14 mouse cellular contexts compared by ENCODE assay signal in the genomic region with DNA sequence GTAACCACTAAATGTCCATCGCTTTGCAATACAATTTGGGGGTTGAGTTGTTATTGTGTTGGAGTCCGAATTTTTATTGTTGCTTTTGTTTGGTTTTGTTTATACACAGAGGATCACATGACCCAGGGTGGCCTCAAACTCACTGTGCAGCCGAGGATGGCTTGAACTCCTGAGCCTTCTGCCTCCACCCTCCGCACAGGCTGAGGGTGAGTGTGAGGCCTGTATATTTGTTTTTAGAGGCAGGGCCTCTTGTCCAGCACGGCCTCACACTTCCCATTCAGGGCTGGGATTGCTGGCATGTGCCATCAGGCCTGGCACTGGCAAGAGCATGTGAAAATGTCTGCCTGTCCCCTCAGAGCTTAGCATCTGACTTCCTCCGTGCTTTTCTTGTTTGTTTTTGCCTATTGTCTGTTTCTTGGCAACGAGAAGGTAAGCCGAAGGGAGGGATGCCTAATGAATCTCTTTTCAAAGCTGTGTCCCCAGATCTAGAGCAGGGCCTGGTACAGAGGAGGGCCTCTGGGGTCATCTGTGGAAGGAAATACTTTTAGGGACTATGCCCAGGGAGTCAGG. TPM values are rescaled to one million over a fixed set of nuclear protein-coding genes. Genes with fewer than 3 reads are reported as not detected.
DNase-seq lines count a peak whose midpoint lies in the region; ATAC-seq and TF ChIP-seq lines count a peak whose summit lies in the region.
"Had no signal": no experiment of that assay in that cellular context is flagged by ENCODE, and none has a peak within 500 bp of the region (broad histone marks: within the 10 kb centered on the region; RNA-seq: fewer than 3 reads in every experiment).

No protein-coding gene starts in this region.

- WGBS in forebrain, embryonic 13.5 days: 22% methylated on average over 8 of the region's 8 CpGs
- WGBS in midbrain, embryonic 11.5 days: 29% methylated on average over 8 of the region's 8 CpGs
- 38% methylated on average over 8 of the region's 8 CpGs for WGBS in intestine, embryonic 15.5 days

- H3K27ac ChIP-seq in layer of hippocampus, adult 2 months: peak overlapping the region; percentile 87
- peak overlapping the region; percentile 58 for H3K27ac ChIP-seq in forebrain, embryonic 13.5 days
- H3K27ac ChIP-seq in midbrain, embryonic 11.5 days (ENCODE audit: low read depth, low read length): no peak overlapping the region
- no peak overlapping the region for H3K27ac ChIP-seq in intestine, embryonic 15.5 days
- H3K27ac ChIP-seq: embryonic facial prominence, embryonic 13.5 days had no signal

- H3K27me3 ChIP-seq in forebrain, embryonic 13.5 days: no peaks in the 10 kb centered on the region; the same call in 1 of the 2 replicates
- no peaks in the 10 kb centered on the region for H3K27me3 ChIP-seq in midbrain, embryonic 11.5 days (ENCODE audit: control insufficient read depth, insufficient read depth, low read length)
- no peaks in the 10 kb centered on the region for H3K27me3 ChIP-seq in intestine, embryonic 15.5 days (replicated peaks)
- H3K27me3 ChIP-seq: embryonic facial prominence, embryonic 13.5 days had no signal

- peaks cover 32% of the 10 kb centered on the region for H3K4me1 ChIP-seq in forebrain, embryonic 13.5 days
- H3K4me1 ChIP-seq in midbrain, embryonic 11.5 days (ENCODE audit: control insufficient read depth, insufficient read depth, low read length): peaks cover 11% of the 10 kb centered on the region
- H3K4me1 ChIP-seq in intestine, embryonic 15.5 days (replicated peaks): peaks cover 19% of the 10 kb centered on the region

- H3K9ac ChIP-seq in forebrain, embryonic 13.5 days: peak overlapping the region; percentile 45
- H3K9ac ChIP-seq in midbrain, embryonic 11.5 days (ENCODE audit: low read length): peak overlapping the region; percentile 1
- no peak overlapping the region for H3K9ac ChIP-seq in intestine, embryonic 15.5 days
- H3K9ac ChIP-seq: embryonic facial prominence, embryonic 13.5 days; heart, embryonic 12.5 days had no signal

- no peak for TF ChIP-seq CTCF in layer of hippocampus, adult 2 months (conservative IDR thresholded peaks at IDR 0.05)

- no peak for ATAC-seq in forebrain, embryonic 13.5 days
- peak; percentile 53; the same call in 1 of the 2 replicates for ATAC-seq in midbrain, embryonic 11.5 days (ENCODE audit: low FRiP score)
- ATAC-seq in intestine, embryonic 15.5 days: no peak
- ATAC-seq: Patski had no signal

- H3K4me3 ChIP-seq in layer of hippocampus, adult 2 months: no peak overlapping the region
- no peak overlapping the region for H3K4me3 ChIP-seq in forebrain, embryonic 13.5 days
- H3K4me3 ChIP-seq in midbrain, embryonic 11.5 days (ENCODE audit: low read depth, low read length): no peak overlapping the region
- no peak overlapping the region for H3K4me3 ChIP-seq in intestine, embryonic 15.5 days (replicated peaks)
- H3K4me3 ChIP-seq: embryonic facial prominence, embryonic 13.5 days; heart, embryonic 12.5 days had no signal

- H3K9me3 ChIP-seq in forebrain, embryonic 13.5 days (replicated peaks): no peaks in the 10 kb centered on the region
- no peaks in the 10 kb centered on the region for H3K9me3 ChIP-seq in midbrain, embryonic 11.5 days (ENCODE audit: control insufficient read depth, low read length)
- H3K9me3 ChIP-seq in intestine, embryonic 15.5 days: no peaks in the 10 kb centered on the region
- H3K9me3 ChIP-seq: embryonic facial prominence, embryonic 13.5 days; heart, embryonic 12.5 days had no signal

- no peak for DNase-seq in layer of hippocampus, adult 2 months (ENCODE audit: low spot score in 2 of 2)
- DNase-seq in layer of hippocampus, postnatal 25 days (ENCODE audit: extremely low spot score in 1 of 2, low spot score in 1 of 2): no peak
- DNase-seq in ZHBTc4 (ENCODE audit: low read depth, low spot score): peak; percentile 12
- peak; percentile 85 for DNase-seq in midbrain, embryonic 11.5 days (ENCODE audit: low spot score, missing footprints)
- no peak for DNase-seq in adrenal gland, adult 8-10 months
- DNase-seq in left cerebral cortex, adult 8-10 months (ENCODE audit: low spot score in 2 of 2): no peak

- H3K4me2 ChIP-seq in forebrain, embryonic 13.5 days: no peak overlapping the region
- no peak overlapping the region for H3K4me2 ChIP-seq in midbrain, embryonic 11.5 days
- H3K4me2 ChIP-seq in intestine, embryonic 15.5 days (replicated peaks): no peak overlapping the region
- H3K4me2 ChIP-seq: embryonic facial prominence, embryonic 13.5 days; heart, embryonic 12.5 days had no signal

- H3K36me3 ChIP-seq in forebrain, embryonic 13.5 days (ENCODE audit: poor library complexity, severe bottlenecking): no peaks in the 10 kb centered on the region
- no peaks in the 10 kb centered on the region for H3K36me3 ChIP-seq in midbrain, embryonic 11.5 days (ENCODE audit: control insufficient read depth, insufficient read depth, low read length)
- no peaks in the 10 kb centered on the region for H3K36me3 ChIP-seq in intestine, embryonic 15.5 days
- H3K36me3 ChIP-seq: embryonic facial prominence, embryonic 13.5 days; heart, embryonic 12.5 days had no signal

RNA-seq across cellular contexts. Expression of a gene that starts 25.5 kb away (rescaled TPM):
- 1 to 10 TPM; 4.7 to 5.4 TPM for total RNA-seq in layer of hippocampus, adult 2 months (2021)
- total RNA-seq in layer of hippocampus, postnatal 25 days (2021): 1 to 10 TPM; 2.0 to 2.4 TPM
- polyA plus RNA-seq in forebrain, embryonic 13.5 days (2015; fragmentation: Nextera tagmentation; extraction: Ambion mirVana): 0.20 and 0.80 TPM in 2 replicates
- 0.07 TPM in 1 of 2 replicates, not detected in the other for polyA plus RNA-seq in midbrain, embryonic 11.5 days (2014; fragmentation: Nextera tagmentation; extraction: Ambion mirVana)
- 1 to 10 TPM; 1.0 to 5.1 (median 3.2) TPM for total RNA-seq in adrenal gland, adult 8-10 months (2022)
- polyA plus RNA-seq in intestine, embryonic 15.5 days (2015; fragmentation: Nextera tagmentation; extraction: Ambion mirVana): 0.16 and 0.38 TPM in 2 replicates
- total RNA-seq in left cerebral cortex, adult 8-10 months (2022): 1 to 10 TPM; 3.2 to 5.7 (median 4.0) TPM
- total RNA-seq: monocyte, adult 5-6 weeks had no signal

RNA-seq across cellular contexts. Expression of a gene that starts 26.4 kb away (rescaled TPM):
- 10 to 100 TPM; 50.4 to 52.7 TPM for total RNA-seq in layer of hippocampus, adult 2 months (2021)
- total RNA-seq in layer of hippocampus, postnatal 25 days (2021): 10 to 100 TPM; 40.1 to 47.6 TPM
- polyA plus RNA-seq in forebrain, embryonic 13.5 days (2015; fragmentation: Nextera tagmentation; extraction: Ambion mirVana): 93.0 and 112 TPM in 2 replicates
- 87.9 and 97.3 TPM in 2 replicates for polyA plus RNA-seq in midbrain, embryonic 11.5 days (2014; fragmentation: Nextera tagmentation; extraction: Ambion mirVana)
- total RNA-seq in adrenal gland, adult 8-10 months (2022): 10 to 100 TPM; 24.6 to 40.1 (median 29.1) TPM
- 72.0 and 73.4 TPM in 2 replicates for polyA plus RNA-seq in intestine, embryonic 15.5 days (2015; fragmentation: Nextera tagmentation; extraction: Ambion mirVana)
- total RNA-seq in left cerebral cortex, adult 8-10 months (2022): 10 to 100 TPM; 39.8 to 43.6 (median 42.1) TPM

RNA-seq across cellular contexts. Expression of a gene that starts 28.5 kb away (rescaled TPM):
- total RNA-seq in layer of hippocampus, adult 2 months (2021): not detected
- not detected for total RNA-seq in layer of hippocampus, postnatal 25 days (2021)
- polyA plus RNA-seq in forebrain, embryonic 13.5 days (2015; fragmentation: Nextera tagmentation; extraction: Ambion mirVana): not detected in 2 replicates
- polyA plus RNA-seq in midbrain, embryonic 11.5 days (2014; fragmentation: Nextera tagmentation; extraction: Ambion mirVana): not detected in 2 replicates
- under 1 TPM in 1 of 4 experiments, not detected in 3; 0.17 TPM for total RNA-seq in adrenal gland, adult 8-10 months (2022)
- 1.2 and 1.3 TPM in 2 replicates for polyA plus RNA-seq in intestine, embryonic 15.5 days (2015; fragmentation: Nextera tagmentation; extraction: Ambion mirVana)
- under 1 TPM in 1 of 4 experiments, not detected in 3; 0.30 TPM for total RNA-seq in left cerebral cortex, adult 8-10 months (2022)
- total RNA-seq: gastrocnemius, adult 18-20 months; left cerebral cortex, adult 18-20 months; monocyte, adult 5-6 weeks had no signal
- polyA plus RNA-seq: embryonic facial prominence, embryonic 13.5 days; heart, embryonic 12.5 days; Patski had no signal

RNA-seq across cellular contexts. Expression of a gene that starts 54.3 kb away (rescaled TPM):
- total RNA-seq in layer of hippocampus, adult 2 months (2021): 1 to 10 TPM; 6.1 to 8.5 TPM
- 1 to 10 TPM; 6.2 to 6.4 TPM for total RNA-seq in layer of hippocampus, postnatal 25 days (2021)
- polyA plus RNA-seq in forebrain, embryonic 13.5 days (2015; fragmentation: Nextera tagmentation; extraction: Ambion mirVana): 11.8 and 12.3 TPM in 2 replicates
- polyA plus RNA-seq in midbrain, embryonic 11.5 days (2014; fragmentation: Nextera tagmentation; extraction: Ambion mirVana): 11.4 and 12.4 TPM in 2 replicates
- total RNA-seq in adrenal gland, adult 8-10 months (2022): 1 to 10 TPM; 5.7 to 9.5 (median 8.5) TPM
- 14.5 and 15.0 TPM in 2 replicates for polyA plus RNA-seq in intestine, embryonic 15.5 days (2015; fragmentation: Nextera tagmentation; extraction: Ambion mirVana)
- 1 to 10 TPM; 6.2 to 8.4 (median 7.7) TPM for total RNA-seq in left cerebral cortex, adult 8-10 months (2022)

Comparison
In these comparisons a context has a peak if more than half of its experiments do, and no peak if none do; other contexts are left out.
1. DNase-seq: peak in ZHBTc4 (single experiment) and midbrain, embryonic 11.5 days (single experiment); none in layer of hippocampus, adult 2 months (0 of 2), layer of hippocampus, postnatal 25 days (0 of 2), adrenal gland, adult 8-10 months (single experiment) and left cerebral cortex, adult 8-10 months (0 of 2).
2. H3K27ac ChIP-seq: peak in layer of hippocampus, adult 2 months (single experiment) and forebrain, embryonic 13.5 days (single experiment); none in midbrain, embryonic 11.5 days (single experiment) and intestine, embryonic 15.5 days (single experiment).